Mouse (Mus musculus) embryonic facial prominence, embryonic 10.5 days (tissue): Measurements from ENCODE around the gene Tmprss12. TPM values are rescaled to one million over a fixed set of nuclear protein-coding genes. Genes with fewer than 3 reads are reported as not detected.
"Not testable (repeated sequence)": the region's sequence is repeated elsewhere in the genome, so short reads cannot be mapped to it uniquely, and the experiment has no call there.

Experiments used
- DNase-seq: peaks from one replicate; pipeline ENCODE4 v3.0.0-alpha.2; 2017; ENCODE audit warnings: low spot score
- H3K27ac ChIP-seq: fragments of 300-500 bp; sonication (generic); replicated peaks from 2 replicates; pipeline ENCODE4 v1.5.1; 2016; ENCODE audit warnings: mild to moderate bottlenecking
- H3K27me3 ChIP-seq: fragments of 300-500 bp; sonication (generic); replicated peaks from 2 replicates; pipeline ENCODE4 v1.6.1; 2016; ENCODE audit warnings: low read depth, mild to moderate bottlenecking; ENCODE audit not compliant: poor library complexity, severe bottlenecking
- H3K36me3 ChIP-seq: fragments of 300-500 bp; sonication (generic); replicated peaks from 2 replicates; pipeline ENCODE4 v1.6.1; 2016; ENCODE audit warnings: mild to moderate bottlenecking, moderate library complexity
- H3K4me1 ChIP-seq: fragments of 300-500 bp; sonication (generic); 2 replicates; pipeline ENCODE4 v1.6.1; 2016
- H3K4me3 ChIP-seq: fragments of 300-500 bp; sonication (generic); 2 replicates; pipeline ENCODE4 v1.5.1; 2016; ENCODE audit warnings: mild to moderate bottlenecking, moderate library complexity
- H3K9me3 ChIP-seq: fragments of 300-500 bp; sonication (generic); 2 replicates; pipeline ENCODE4 v1.6.1; 2016; ENCODE audit warnings: mild to moderate bottlenecking
- WGBS: fragments of 180-500 bp; shearing (Covaris S2); methylation state at CpG from one replicate; pipeline ENCODE4 v1.1.7; 2016; 5-methylcytosine and 5-hydroxymethylcytosine counted together
- polyA plus RNA-seq: library from polyadenylated mRNA; unstranded; fragments of >200 nt; fragmentation: Nextera tagmentation; extraction: Ambion mirVana; gene quantifications from 2 replicates; pipeline ENCODE4 v1.2.1, GENCODE M21; 2016

Tmprss12 gene
- polyA plus RNA-seq, 1 experiment from 2014 or later: not detected

DNA sequence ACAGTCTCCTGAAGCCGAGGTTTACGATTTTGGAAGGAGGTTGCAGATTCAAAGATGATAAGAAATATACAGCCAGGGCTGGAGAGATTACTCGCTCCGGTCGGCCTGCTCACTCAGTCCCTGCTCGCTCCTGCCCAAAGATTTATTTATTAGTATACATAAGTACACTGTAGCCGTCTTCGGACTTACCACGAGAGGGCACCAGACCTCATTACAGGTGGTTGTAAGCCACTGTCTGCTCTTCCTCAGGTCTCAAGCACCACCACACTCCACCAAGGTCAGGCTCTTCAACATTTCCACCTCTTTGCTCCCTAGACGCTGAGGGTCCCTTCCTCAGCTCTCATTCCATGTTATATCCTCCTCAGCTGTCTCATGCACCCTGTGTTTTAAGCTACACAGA is 57.2 kb downstream of the Tmprss12 start:
- not testable (repeated sequence) for H3K4me3 ChIP-seq
- 47% methylated on average over 10 of the region's 10 CpGs for WGBS

DNA sequence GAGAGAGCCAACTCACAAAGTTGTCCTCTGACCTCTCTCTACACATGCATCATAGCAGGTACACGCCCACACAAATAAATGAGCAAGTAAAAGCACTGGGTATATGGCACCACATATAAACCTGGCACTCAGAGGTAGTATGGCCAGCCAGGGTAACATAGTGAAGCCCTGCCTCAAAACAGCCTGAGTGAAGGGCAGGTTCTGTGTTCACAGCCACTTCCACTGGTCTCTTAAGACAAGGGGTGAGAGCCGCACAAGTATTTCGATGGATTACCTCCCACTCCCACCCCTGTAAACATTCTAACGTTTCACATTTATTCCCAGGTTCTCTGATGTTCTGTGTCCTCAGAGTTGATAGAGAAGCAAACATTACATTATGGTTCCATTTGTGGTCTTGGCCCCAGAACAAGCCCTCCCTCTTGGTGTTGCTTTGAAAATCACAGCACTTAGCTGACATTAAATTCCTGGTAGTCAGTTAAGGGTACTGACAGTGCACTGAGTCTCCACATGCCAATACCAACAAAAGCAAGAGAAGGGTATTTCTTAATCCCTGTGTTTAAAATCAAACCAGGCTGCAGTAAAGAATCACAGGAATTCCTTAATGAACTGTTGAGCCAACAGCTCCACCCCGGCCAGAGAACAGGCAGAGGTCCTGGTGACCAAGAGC is 60.8 kb downstream of the Tmprss12 start:
- not testable (repeated sequence) for H3K9me3 ChIP-seq, H3K27me3 ChIP-seq, H3K4me3 ChIP-seq, DNase-seq, H3K27ac ChIP-seq, H3K4me1 ChIP-seq, H3K36me3 ChIP-seq
- WGBS: 77% methylated on average over 5 of the region's 5 CpGs

More for the DNA sequence above, 57.2 kb downstream of the Tmprss12 start:
- not testable (repeated sequence) for H3K4me1 ChIP-seq, H3K9me3 ChIP-seq, H3K27me3 ChIP-seq, H3K27ac ChIP-seq, H3K36me3 ChIP-seq
- DNase-seq: peak; percentile 41

Other genes with a start within 250 kb of the Tmprss12 start
- 16.2 and 16.9 TPM in 2 replicates for gene Dip2b, start 242.2 kb upstream of the Tmprss12 start, polyA plus RNA-seq
- gene Atf1, start 53.0 kb upstream of the Tmprss12 start, polyA plus RNA-seq: 36.8 and 42.2 TPM in 2 replicates
- gene Mettl7a1, start 23.3 kb downstream of the Tmprss12 start, polyA plus RNA-seq: 3.3 and 4.6 TPM in 2 replicates
- not detected in 2 replicates for gene Mettl7a3, start 54.1 kb downstream of the Tmprss12 start, polyA plus RNA-seq
- gene Methig1, start 72.3 kb downstream of the Tmprss12 start, polyA plus RNA-seq: not detected in 2 replicates
- gene Mettl7a2, start 72.4 kb downstream of the Tmprss12 start, polyA plus RNA-seq: not detected in 2 replicates
- not detected in 2 replicates for gene Higd1c, start 83.7 kb downstream of the Tmprss12 start, polyA plus RNA-seq
- 0.05 TPM in 1 of 2 replicates, not detected in the other for gene Gm5475, start 141.3 kb downstream of the Tmprss12 start, polyA plus RNA-seq
- 25.0 and 28.3 TPM in 2 replicates for gene Slc11a2, start 144.2 kb downstream of the Tmprss12 start, polyA plus RNA-seq
- 36.5 and 38.6 TPM in 2 replicates for gene Letmd1, start 188.2 kb downstream of the Tmprss12 start, polyA plus RNA-seq
- gene Csrnp2, start 214.7 kb downstream of the Tmprss12 start, polyA plus RNA-seq: 24.2 and 25.4 TPM in 2 replicates